Mouse (Mus musculus): ENCODE results near the gene Tyw3.

- no peak for TF ChIP-seq TAL1 (IDR thresholded peaks at IDR 0.05; ENCODE audit: low read length)
- no peak for TF ChIP-seq GATA1 (IDR thresholded peaks at IDR 0.05; ENCODE audit: low read length)
These were observed 50.7 kb downstream of the Tyw3 start for GRCm38 (mm10) chr3:154546234-154546633.
